Mouse (Mus musculus) forebrain, embryonic 14.5 days (tissue): ENCODE measurements around the gene Plcb4. TPM values are rescaled to one million over a fixed set of nuclear protein-coding genes. Genes with fewer than 3 reads are reported as not detected.

ENCODE experiments used
- ATAC-seq: fragments of 200-750 bp; cut with Nextera tagmentation; 2 replicates; pipeline ENCODE4 v1.8.0; 2017; ENCODE audit warnings: mild to moderate bottlenecking, moderate library complexity
- DNase-seq: peaks from one replicate; pipeline ENCODE4 v3.0.0-alpha.2; 2015; ENCODE audit warnings: low spot score
- H3K27ac ChIP-seq: fragments of 300-500 bp; sonication (generic); 2 replicates; pipeline ENCODE4 v1.5.1; 2014; ENCODE audit warnings: low read depth, mild to moderate bottlenecking, control low read depth, low read length, moderate library complexity
- H3K27me3 ChIP-seq: fragments of 300-500 bp; sonication (generic); replicated peaks from 2 replicates; pipeline ENCODE4 v1.6.1; 2014; ENCODE audit warnings: low read length, control low read depth, mixed read lengths; ENCODE audit not compliant: control insufficient read depth, insufficient read depth
- H3K36me3 ChIP-seq: fragments of 300-500 bp; sonication (generic); 2 replicates; pipeline ENCODE4 v1.6.1; 2014; ENCODE audit warnings: low read length, control low read depth; ENCODE audit not compliant: control insufficient read depth, insufficient read depth
- H3K4me1 ChIP-seq: fragments of 300-500 bp; sonication (generic); 2 replicates; pipeline ENCODE4 v1.6.1; 2014; ENCODE audit warnings: antibody characterized with exemption, low read length, control low read depth; ENCODE audit not compliant: control insufficient read depth, insufficient read depth
- H3K4me2 ChIP-seq: fragments of 300-500 bp; sonication (generic); 2 replicates; pipeline ENCODE4 v1.6.1; 2014; ENCODE audit warnings: mild to moderate bottlenecking, control low read depth, low read length
- H3K4me3 ChIP-seq: fragments of 300-500 bp; sonication (generic); 2 replicates; pipeline ENCODE4 v1.5.1; 2014; ENCODE audit warnings: low read depth, low read length, control low read depth
- H3K9ac ChIP-seq: fragments of 300-500 bp; sonication (generic); 2 replicates; pipeline ENCODE4 v1.6.1; 2014; ENCODE audit warnings: mild to moderate bottlenecking, low read length, control low read depth, moderate library complexity
- H3K9me3 ChIP-seq: fragments of 300-500 bp; sonication (generic); replicated peaks from 2 replicates; pipeline ENCODE4 v1.6.1; 2016; ENCODE audit warnings: low read length, control low read depth, mixed read lengths; ENCODE audit not compliant: control insufficient read depth
- WGBS: fragments of 180-500 bp; shearing (Covaris S2); extraction: QIAGEN DNeasy Blood & Tissue Kit; methylation state at CpG from one replicate; pipeline ENCODE4 v1.1.7; 2014; 5-methylcytosine and 5-hydroxymethylcytosine counted together
- polyA plus RNA-seq: library from polyadenylated mRNA; unstranded; fragments of >200 nt; fragmentation: Nextera tagmentation; extraction: Ambion mirVana; gene quantifications from 2 replicates; pipeline ENCODE4 v1.2.1, GENCODE M21; 2014

The Plcb4 gene
- polyA plus RNA-seq, 1 experiment from 2014 or later, result 7.1 TPM

DNA sequence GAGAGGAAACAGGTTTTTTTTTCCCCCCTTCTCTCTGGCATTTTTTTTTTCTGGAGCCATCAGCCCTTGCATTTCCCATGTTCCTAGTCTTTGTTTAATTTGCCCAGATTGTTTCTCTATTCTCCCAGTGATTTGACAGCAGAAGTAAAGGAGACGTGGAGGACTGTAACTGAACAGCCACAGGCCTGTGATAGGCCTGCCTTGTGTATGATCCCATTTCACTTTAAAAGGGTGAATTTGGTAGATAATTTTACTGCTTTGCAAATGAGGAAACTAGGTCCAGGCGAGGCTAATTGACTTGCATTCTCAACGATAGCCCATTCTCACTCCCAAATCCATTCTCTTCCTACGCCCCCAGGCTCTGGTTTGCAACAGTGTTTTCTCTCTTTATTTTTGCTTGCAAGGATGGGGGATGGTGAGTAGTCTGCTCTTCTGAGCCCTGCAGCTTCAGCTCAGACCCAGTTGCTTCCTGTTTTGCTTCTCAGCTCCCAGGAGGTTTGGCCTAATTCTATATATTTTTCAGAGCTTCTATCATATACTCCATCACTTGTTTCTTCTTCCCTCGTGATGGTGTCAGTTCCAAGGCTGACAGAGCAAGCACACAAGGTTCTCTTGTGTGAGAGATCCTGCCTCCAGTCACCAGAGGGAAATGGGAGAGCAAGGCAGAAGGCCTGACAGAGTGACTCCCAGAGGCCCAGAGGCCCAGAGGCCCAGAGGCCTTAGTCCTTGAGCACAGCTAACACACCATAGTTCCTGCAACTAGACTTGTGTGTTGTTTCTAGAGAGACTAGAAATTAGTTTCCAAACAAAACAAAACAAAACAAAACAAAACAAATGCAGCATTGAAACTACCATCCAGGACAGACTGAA is 139.1 kb downstream of the Plcb4 start:
- ATAC-seq, result peak; percentile 45
- no peaks in the 10 kb centered on the region for H3K9me3 ChIP-seq
- H3K36me3 ChIP-seq, result no peaks in the 10 kb centered on the region
- no peak overlapping the region for H3K4me2 ChIP-seq
- 0 out of 2 replicates have a peak overlapping the region, but pooled peaks have one; percentile 1 for H3K27ac ChIP-seq
- peak; percentile 50 for DNase-seq
- H3K9ac ChIP-seq, result no peak overlapping the region
- no peaks in the 10 kb centered on the region for H3K27me3 ChIP-seq
- no peak overlapping the region for H3K4me3 ChIP-seq
- peaks cover 4% of the 10 kb centered on the region; the same call in 1 of the 2 replicates for H3K4me1 ChIP-seq
- WGBS, result 17% methylated on average over 5 of the region's 5 CpGs

DNA sequence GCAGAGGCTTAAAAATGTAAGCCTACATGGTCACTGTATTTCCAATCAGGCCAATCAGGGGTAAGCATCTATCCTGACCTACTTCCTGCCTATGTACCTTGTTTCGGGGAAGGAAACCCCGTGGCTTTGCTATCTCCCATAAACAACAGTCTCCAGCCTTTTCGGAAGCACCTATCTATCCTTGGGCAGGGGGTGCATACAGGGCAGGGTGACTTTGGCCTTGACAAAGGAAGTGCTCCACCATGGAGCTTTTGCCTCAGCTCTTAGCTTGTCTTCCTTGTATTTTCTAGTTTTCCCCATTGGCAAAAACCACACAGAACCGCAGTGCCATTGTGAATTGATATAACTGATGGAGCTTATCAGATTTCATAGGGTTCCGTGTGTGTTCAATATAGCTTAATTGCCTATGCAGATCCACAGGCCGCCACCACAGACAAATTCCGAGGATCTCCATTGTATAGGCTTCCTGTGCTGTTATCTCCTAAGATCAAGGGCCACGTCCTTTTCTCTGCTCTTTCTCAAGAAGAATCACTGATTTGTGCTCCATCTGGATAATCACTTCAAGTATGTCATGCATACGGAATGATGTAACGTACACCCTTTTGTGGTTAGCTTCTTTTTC is 140.4 kb downstream of the Plcb4 start:
- DNase-seq (no peak), ATAC-seq (no peak)
- 56% methylated on average over 10 of the region's 10 CpGs for WGBS
- H3K36me3 ChIP-seq, result no peaks in the 10 kb centered on the region
- no peak overlapping the region for H3K4me3 ChIP-seq
- no peak overlapping the region for H3K9ac ChIP-seq
- no peaks in the 10 kb centered on the region for H3K9me3 ChIP-seq
- H3K27ac ChIP-seq, result no peak overlapping the region
- H3K4me1 ChIP-seq, result peaks cover 4% of the 10 kb centered on the region; the same call in 1 of the 2 replicates
- H3K27me3 ChIP-seq, result no peaks in the 10 kb centered on the region
- no peak overlapping the region for H3K4me2 ChIP-seq

DNA sequence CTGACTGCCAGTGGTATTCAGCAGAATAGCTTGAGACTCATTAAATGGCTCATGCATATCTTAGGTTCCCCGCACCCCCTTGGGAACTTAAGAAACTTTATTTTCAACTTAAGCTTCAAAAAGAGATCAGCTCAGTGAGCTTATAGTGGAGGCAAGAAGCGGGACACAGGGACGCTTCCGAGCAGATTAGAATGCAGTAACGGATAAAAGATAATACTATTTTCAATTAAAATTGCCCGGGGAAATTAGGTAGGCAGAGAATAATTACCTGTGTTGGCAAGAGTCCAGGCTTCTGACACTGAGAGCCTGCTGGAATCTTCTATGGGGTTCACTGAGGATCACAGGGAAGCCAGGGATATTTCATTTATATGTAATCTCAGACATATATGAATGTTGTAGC is 141.6 kb downstream of the Plcb4 start:
- 40% methylated on average over 6 of the region's 6 CpGs for WGBS
- Histone ChIP-seq H3K27me3 (no peaks in the 10 kb centered on the region), H3K9me3 (no peaks in the 10 kb centered on the region), H3K9ac (no peak overlapping the region), H3K27ac (no peak overlapping the region), H3K4me2 (no peak overlapping the region), H3K4me3 (no peak overlapping the region), H3K4me1 (peaks cover 4% of the 10 kb centered on the region; the same call in 1 of the 2 replicates), H3K36me3 (no peaks in the 10 kb centered on the region)
- DNase-seq, result no peak
- no peak for ATAC-seq

DNA sequence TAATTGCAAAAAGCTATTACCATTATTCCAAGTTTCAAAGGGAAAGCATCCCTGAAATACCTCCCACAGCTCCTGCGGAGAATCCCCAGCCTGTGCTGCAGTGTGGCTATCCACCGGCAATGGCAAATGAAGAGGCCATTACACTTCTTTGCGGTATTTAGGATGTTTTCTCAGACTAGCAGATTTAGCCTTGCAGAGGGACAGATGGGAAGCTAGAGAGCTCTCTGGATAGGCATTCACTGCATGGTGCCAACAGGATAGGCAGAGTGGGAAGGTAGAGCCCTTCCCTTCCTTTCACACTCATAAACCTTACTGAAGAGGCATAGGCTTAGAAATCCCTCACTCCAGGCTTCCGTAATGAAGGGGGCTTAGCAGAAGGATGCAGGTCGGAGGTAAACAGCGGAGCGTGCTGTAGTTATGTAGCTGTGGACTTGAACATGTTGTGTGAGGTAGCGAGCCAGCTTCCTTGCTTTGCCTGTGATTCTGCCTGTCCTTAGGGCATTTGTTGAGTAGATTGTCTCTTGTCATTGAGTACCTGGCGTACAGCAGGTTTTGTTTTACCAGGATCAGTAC is 144.2 kb downstream of the Plcb4 start:
- Histone ChIP-seq H3K4me2 (no peak overlapping the region), H3K4me3 (no peak overlapping the region), H3K4me1 (no peaks in the 10 kb centered on the region; the same call in 1 of the 2 replicates), H3K36me3 (no peaks in the 10 kb centered on the region), H3K9me3 (no peaks in the 10 kb centered on the region), H3K9ac (no peak overlapping the region), H3K27me3 (no peaks in the 10 kb centered on the region), H3K27ac (no peak overlapping the region)
- DNase-seq (peak; percentile 27), ATAC-seq (peak; percentile 42; the same call in 1 of the 2 replicates)
- WGBS, result 76% methylated on average over 9 of the region's 9 CpGs

DNA sequence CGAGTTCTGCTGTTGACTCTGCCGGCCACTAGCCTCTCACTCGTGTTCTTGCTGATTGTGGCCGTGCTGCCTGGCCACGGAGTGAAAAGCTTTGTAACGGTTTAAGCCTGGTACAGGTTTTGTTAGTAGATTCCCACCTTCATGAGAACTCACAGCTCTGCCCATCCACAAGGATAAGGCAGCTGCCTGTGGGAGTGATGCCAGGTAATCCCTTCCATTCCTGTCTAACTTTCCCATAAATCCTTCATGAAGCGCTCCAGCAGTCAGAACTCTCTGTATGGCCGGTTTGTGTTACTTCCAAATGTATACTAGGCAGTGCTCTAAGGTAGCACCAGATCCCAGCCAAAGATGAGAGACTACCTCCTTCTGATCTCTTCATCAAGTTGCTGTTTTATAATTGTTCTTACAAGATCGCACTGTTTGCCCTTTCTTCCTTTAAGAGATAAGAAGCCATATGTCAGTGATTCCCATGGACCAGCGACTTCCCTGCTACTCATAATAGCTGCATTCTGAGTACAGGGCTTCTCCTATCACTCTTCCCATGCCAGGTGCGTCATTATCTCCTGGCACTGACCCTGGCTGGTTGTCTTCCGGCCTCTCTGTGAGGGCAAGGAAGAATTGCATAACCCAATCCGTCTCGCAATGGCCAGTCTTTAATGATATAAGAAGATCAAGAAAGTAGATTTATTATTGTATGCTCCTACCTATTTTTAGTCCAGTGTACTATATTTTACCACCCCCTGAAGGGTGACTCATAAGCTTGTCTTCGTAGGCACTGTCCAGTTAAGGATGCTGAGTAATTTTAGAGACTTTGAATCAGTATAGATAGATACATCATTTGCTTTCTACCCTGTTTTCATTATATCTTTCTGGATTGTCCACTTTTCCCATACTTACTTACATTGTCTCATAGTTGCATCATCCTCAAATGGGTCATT is 147.2 kb downstream of the Plcb4 start:
- no peak overlapping the region for H3K9ac ChIP-seq
- H3K27ac ChIP-seq, result no peak overlapping the region
- no peak overlapping the region for H3K4me3 ChIP-seq
- H3K4me1 ChIP-seq, result no peaks in the 10 kb centered on the region; the same call in 1 of the 2 replicates
- H3K27me3 ChIP-seq, result no peaks in the 10 kb centered on the region
- 91% methylated on average over 15 of the region's 15 CpGs for WGBS
- H3K36me3 ChIP-seq, result no peaks in the 10 kb centered on the region
- H3K9me3 ChIP-seq, result no peaks in the 10 kb centered on the region
- DNase-seq (no peak), ATAC-seq (no peak)
- H3K4me2 ChIP-seq, result no peak overlapping the region

DNA sequence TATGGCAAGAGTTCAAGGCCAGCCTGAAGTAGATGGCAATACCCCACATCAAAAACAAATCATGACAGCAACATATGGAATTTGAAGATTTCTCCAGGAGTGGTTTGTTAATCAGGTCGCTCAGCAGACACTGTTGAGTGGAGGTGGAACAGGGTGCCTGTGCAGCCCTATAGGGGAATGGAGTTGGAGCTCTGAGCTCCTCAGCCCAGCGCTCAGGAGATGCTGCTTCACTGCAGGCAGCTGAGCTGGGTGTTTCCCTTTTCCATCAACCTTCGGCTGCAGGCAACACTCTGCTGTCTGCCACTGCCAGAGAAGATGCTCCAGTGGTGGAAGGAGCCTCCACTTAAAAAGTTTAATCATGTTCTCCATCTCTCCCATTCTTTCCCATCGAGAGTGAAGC is 149.5 kb downstream of the Plcb4 start:
- H3K9me3 ChIP-seq, result no peaks in the 10 kb centered on the region
- ATAC-seq (no peak), DNase-seq (no peak)
- H3K9ac ChIP-seq, result no peak overlapping the region
- 87% methylated on average over 4 of the region's 4 CpGs for WGBS
- no peak overlapping the region for H3K4me2 ChIP-seq
- no peaks in the 10 kb centered on the region for H3K27me3 ChIP-seq
- H3K4me1 ChIP-seq, result no peaks in the 10 kb centered on the region
- H3K36me3 ChIP-seq, result no peaks in the 10 kb centered on the region
- H3K4me3 ChIP-seq, result no peak overlapping the region
- no peak overlapping the region for H3K27ac ChIP-seq

DNA sequence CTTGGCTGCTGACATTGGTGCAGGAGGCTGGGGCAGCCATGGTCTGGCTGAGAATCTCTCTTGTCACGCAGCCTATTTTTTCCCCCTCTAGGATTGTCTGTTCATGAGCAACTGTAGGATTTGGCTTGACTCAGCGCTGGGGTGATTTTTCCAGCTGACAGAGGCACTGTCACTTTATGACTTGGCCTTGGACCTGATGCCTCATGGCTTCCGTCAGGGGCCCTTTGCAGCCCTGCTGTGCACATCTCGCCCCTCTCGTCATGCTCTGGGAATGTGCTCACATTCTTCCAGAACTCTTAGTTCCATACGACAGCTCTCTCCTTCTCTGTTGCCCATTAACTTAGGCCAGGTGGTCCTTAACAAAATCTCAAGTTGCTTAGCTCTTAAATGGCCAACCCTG is 152.0 kb downstream of the Plcb4 start:
- WGBS, result 81% methylated on average over 6 of the region's 6 CpGs
- Histone ChIP-seq H3K27me3 (no peaks in the 10 kb centered on the region), H3K9me3 (no peaks in the 10 kb centered on the region), H3K9ac (no peak overlapping the region), H3K36me3 (no peaks in the 10 kb centered on the region), H3K4me1 (no peaks in the 10 kb centered on the region), H3K27ac (no peak overlapping the region), H3K4me3 (no peak overlapping the region), H3K4me2 (no peak overlapping the region)
- ATAC-seq, result no peak
- DNase-seq, result no peak

DNA sequence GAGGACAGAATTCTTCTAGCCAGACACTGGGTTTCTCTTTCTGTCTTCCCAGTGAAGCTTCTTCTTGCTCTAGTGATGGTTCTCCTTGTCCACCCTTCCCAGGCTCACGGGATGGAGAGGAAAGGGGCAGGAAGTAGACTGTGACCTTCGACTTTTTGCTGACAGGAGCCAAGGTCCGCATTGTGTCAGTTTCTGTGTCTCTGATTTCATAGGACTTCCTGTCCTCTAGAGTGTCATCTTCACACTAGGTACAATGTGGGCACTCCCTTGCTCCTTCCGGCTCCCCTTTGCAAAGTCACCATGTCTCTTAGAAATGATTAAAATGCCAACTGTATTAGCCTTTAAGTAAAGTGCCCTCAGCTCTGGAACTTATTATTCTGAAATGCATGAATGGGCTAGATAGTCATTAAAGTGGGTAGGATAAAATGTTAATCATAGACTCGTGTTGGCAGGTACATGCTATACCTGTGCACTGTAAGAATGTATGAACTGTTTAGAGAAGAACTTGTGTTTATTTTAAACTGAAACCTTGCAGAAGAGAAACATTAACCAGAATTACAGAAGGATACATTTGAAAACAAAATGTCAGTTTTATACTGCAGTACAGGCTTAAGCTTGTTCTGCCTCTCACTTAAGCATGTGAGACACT is 152.8 kb downstream of the Plcb4 start:
- Histone ChIP-seq H3K9ac (no peak overlapping the region), H3K36me3 (no peaks in the 10 kb centered on the region), H3K27me3 (no peaks in the 10 kb centered on the region), H3K9me3 (no peaks in the 10 kb centered on the region), H3K4me3 (no peak overlapping the region), H3K27ac (no peak overlapping the region), H3K4me1 (no peaks in the 10 kb centered on the region), H3K4me2 (no peak overlapping the region)
- DNase-seq, result no peak
- WGBS, result 92% methylated on average over 5 of the region's 5 CpGs
- ATAC-seq, result no peak
